Mouse (Mus musculus) forebrain, embryonic 11.5 days (tissue): ENCODE results near the gene 4930563M21Rik. TPM values are rescaled to one million over a fixed set of nuclear protein-coding genes. Genes with fewer than 3 reads are reported as not detected.

Experiments
- ATAC-seq: fragments of 200-750 bp; cut with Nextera tagmentation; replicated peaks from 2 replicates; pipeline ENCODE4 v1.8.0; 2017; ENCODE audit warnings: moderate TSS enrichment; ENCODE audit not compliant: low FRiP score
- DNase-seq: peaks from one replicate; pipeline ENCODE4 v3.0.0-alpha.2; 2017; ENCODE audit warnings: low spot score
- H3K27ac ChIP-seq: fragments of 300-500 bp; sonication (generic); 2 replicates; pipeline ENCODE4 v1.5.1; 2014; ENCODE audit warnings: low read depth, low read length
- H3K27me3 ChIP-seq: fragments of 300-500 bp; sonication (generic); 2 replicates; pipeline ENCODE4 v1.6.1; 2014; ENCODE audit warnings: mild to moderate bottlenecking, low read length, mixed read lengths; ENCODE audit not compliant: control insufficient read depth, insufficient read depth
- H3K36me3 ChIP-seq: fragments of 300-500 bp; sonication (generic); 2 replicates; pipeline ENCODE4 v1.6.1; 2014; ENCODE audit warnings: mild to moderate bottlenecking, low read length, moderate library complexity, mixed read lengths; ENCODE audit not compliant: control insufficient read depth, insufficient read depth
- H3K4me1 ChIP-seq: fragments of 300-500 bp; sonication (generic); replicated peaks from 2 replicates; pipeline ENCODE4 v1.6.1; 2014; ENCODE audit warnings: low read length, mixed read lengths; ENCODE audit not compliant: control insufficient read depth, insufficient read depth
- H3K4me2 ChIP-seq: fragments of 300-500 bp; sonication (generic); 2 replicates; pipeline ENCODE4 v1.6.1; 2014; ENCODE audit warnings: low read depth, mild to moderate bottlenecking, low read length, moderate library complexity, mixed read lengths; ENCODE audit not compliant: severe bottlenecking
- H3K4me3 ChIP-seq: fragments of 300-500 bp; sonication (generic); 2 replicates; pipeline ENCODE4 v1.5.1; 2014; ENCODE audit warnings: low read depth, low read length
- H3K9ac ChIP-seq: fragments of 300-500 bp; sonication (generic); 2 replicates; pipeline ENCODE4 v1.6.1; 2014; ENCODE audit warnings: low read length
- H3K9me3 ChIP-seq: fragments of 300-500 bp; sonication (generic); 2 replicates; pipeline ENCODE4 v1.6.1; 2016; ENCODE audit warnings: low read length, mixed read lengths; ENCODE audit not compliant: control insufficient read depth
- WGBS: fragments of 180-500 bp; shearing (Covaris S2); extraction: QIAGEN DNeasy Blood & Tissue Kit; methylation state at CpG from one replicate; pipeline ENCODE4 v1.1.7; 2014; 5-methylcytosine and 5-hydroxymethylcytosine counted together
- polyA plus RNA-seq: library from polyadenylated mRNA; unstranded; fragments of >200 nt; fragmentation: Nextera tagmentation; extraction: Ambion mirVana; gene quantifications from 2 replicates; pipeline ENCODE4 v1.2.1, GENCODE M21; 2014

The 4930563M21Rik gene
- polyA plus RNA-seq: not detected in 2 replicates

- Histone ChIP-seq H3K36me3 (no peaks in the 10 kb centered on the region), H3K4me2 (no peak within 1 kb of the TSS), H3K4me3 (no peak within 1 kb of the TSS), H3K4me1 (no peaks in the 10 kb centered on the region), H3K27me3 (no peaks in the 10 kb centered on the region), H3K27ac (no peak within 1 kb of the TSS), H3K9me3 (no peaks in the 10 kb centered on the region), H3K9ac (no peak within 1 kb of the TSS)
- DNase-seq (no peak), ATAC-seq (no peak)
- WGBS: 81% methylated on average over 4 of the region's 4 CpGs
Measured at GRCm38 (mm10) chr9:56010450-56010849, at the start of gene 4930563M21Rik. TSS of gene 4930563M21Rik (minus strand) at chr9:56010550.

DNA sequence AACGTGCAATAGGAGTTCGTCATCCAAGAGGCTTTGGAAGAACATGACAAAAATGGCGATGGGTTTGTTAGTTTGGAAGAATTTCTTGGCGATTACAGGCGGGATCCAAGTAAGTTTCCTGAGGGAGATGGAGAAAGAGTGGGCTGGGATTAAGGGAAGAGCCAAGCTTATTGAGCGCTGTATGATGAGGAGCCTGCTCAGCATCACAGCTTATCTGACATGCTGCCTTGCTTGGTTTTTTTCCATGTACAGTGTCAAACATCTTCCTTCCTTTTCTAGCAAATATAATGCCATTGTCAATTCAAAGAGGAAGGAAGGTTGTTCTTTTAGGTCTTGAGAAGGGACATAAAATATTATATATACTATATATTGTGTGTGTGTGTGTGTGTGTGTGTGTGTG lies 45.8 kb upstream of the 4930563M21Rik start:
- no peak overlapping the region for H3K4me3 ChIP-seq
- no peaks in the 10 kb centered on the region for H3K27me3 ChIP-seq
- no peak for ATAC-seq
- no peaks in the 10 kb centered on the region for H3K4me1 ChIP-seq
- H3K9me3 ChIP-seq: no peaks in the 10 kb centered on the region
- H3K27ac ChIP-seq: no peak overlapping the region
- peaks cover 11% of the 10 kb centered on the region; the same call in 1 of the 2 replicates for H3K36me3 ChIP-seq
- 96% methylated on average over 6 of the region's 6 CpGs for WGBS
- H3K4me2 ChIP-seq: no peak overlapping the region
- DNase-seq: no peak
- H3K9ac ChIP-seq: no peak overlapping the region

DNA sequence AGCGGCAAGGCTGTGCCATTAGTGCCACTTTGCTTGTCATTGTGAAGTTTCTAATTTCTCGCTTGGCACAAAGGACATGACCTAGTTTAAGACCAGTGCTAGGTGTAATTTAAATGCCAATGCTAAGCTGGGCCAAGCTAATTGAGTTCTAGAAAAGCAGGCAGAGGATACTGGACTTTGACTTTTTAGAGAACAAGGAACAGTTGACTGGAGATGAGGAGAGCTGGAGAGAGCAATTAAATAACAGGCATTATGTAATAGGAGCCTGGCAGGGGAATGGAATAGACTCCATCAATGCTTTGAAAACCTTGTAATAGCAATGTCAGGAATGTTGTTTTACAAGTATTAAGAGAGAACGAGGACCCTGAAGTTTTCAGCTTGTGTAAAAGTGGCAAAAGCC lies 43.4 kb upstream of the 4930563M21Rik start:
- Histone ChIP-seq H3K36me3 (peaks cover 7% of the 10 kb centered on the region; the same call in 1 of the 2 replicates), H3K4me1 (no peaks in the 10 kb centered on the region), H3K9me3 (no peaks in the 10 kb centered on the region), H3K4me2 (no peak overlapping the region), H3K9ac (no peak overlapping the region), H3K27ac (no peak overlapping the region), H3K27me3 (no peaks in the 10 kb centered on the region), H3K4me3 (no peak overlapping the region)
- DNase-seq: no peak
- no peak for ATAC-seq
- WGBS: 73% methylated on average over 3 of the region's 3 CpGs

DNA sequence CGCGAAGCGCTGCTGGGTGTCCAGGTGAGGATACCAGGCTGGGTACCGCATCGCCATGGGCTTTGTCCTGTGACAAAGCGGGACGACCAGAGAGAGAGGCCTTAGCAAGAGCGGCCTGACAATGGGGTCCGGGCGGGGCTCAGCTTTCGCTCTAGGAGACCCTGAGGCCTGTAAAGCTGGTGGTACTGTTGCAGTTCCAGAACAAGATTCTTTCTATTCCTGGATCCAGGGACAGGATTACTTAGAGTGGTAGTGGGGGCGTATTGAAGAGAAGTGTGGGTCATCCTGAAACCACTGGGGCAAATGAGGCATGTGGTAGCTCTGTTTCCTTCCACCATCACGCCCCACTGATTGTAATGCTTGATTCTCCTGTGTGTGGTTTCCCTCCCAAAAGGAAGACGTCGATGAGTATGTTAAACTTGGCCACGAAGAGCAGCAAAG lies 31.9 kb upstream of the 4930563M21Rik start:
- Histone ChIP-seq H3K27ac (peak overlapping the region; percentile 87), H3K4me2 (peak overlapping the region; percentile 54), H3K9me3 (no peaks in the 10 kb centered on the region), H3K36me3 (peaks cover 3% of the 10 kb centered on the region), H3K27me3 (no peaks in the 10 kb centered on the region), H3K4me1 (0 out of 2 replicates have a peak, but pooled peaks cover 2% of the 10 kb centered on the region), H3K9ac (peak overlapping the region; percentile 96), H3K4me3 (peak overlapping the region; percentile 77)
- peak; percentile 86 for ATAC-seq
- DNase-seq: no peak
- 2% methylated on average over 16 of the region's 16 CpGs for WGBS

GRCm38 (mm10) chr9:56041372-56042180 lies 31.2 kb upstream of the 4930563M21Rik start, which contains the start of gene Rcn2:
TSS of gene Rcn2 (plus strand) at chr9:56041845.
- WGBS: under 1% methylated on average over 47 of the region's 49 CpGs
- H3K4me3 ChIP-seq: peak within 1 kb of the TSS; percentile 77
- DNase-seq (peak; percentile 98), ATAC-seq (peak; percentile 100)
- H3K27me3 ChIP-seq: no peaks in the 10 kb centered on the region
- 0 out of 2 replicates have a peak, but pooled peaks cover 2% of the 10 kb centered on the region for H3K4me1 ChIP-seq
- H3K9me3 ChIP-seq: no peaks in the 10 kb centered on the region
- H3K36me3 ChIP-seq: peaks cover 3% of the 10 kb centered on the region
- peak within 1 kb of the TSS; percentile 96 for H3K9ac ChIP-seq
- peak within 1 kb of the TSS; percentile 87 for H3K27ac ChIP-seq
- H3K4me2 ChIP-seq: peak within 1 kb of the TSS; percentile 54

DNA sequence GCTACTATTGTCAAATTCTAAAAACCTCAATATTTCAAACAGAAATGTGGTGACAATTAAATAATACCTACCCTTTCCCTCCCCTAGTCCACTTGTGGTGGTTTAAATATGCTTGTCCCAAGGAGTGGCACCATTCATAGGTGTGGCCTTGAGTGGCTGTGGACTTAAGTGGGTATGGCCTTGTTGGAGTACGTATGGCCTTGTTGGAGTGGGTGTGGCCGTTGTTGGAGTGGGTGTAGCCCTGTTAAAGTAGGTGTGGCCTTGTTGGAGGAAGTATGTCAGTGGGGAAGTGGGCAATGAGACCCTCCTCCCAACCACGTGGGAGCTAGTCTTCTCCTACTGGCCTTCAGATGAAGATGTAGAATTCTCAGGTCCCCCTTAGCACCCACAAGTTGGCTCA lies 21.9 kb upstream of the 4930563M21Rik start:
- Histone ChIP-seq H3K4me2 (no peak overlapping the region), H3K9me3 (no peaks in the 10 kb centered on the region), H3K4me3 (no peak overlapping the region), H3K4me1 (no peaks in the 10 kb centered on the region), H3K36me3 (no peaks in the 10 kb centered on the region), H3K9ac (no peak overlapping the region), H3K27me3 (no peaks in the 10 kb centered on the region), H3K27ac (no peak overlapping the region)
- 69% methylated on average over 3 of the region's 3 CpGs for WGBS
- ATAC-seq (no peak), DNase-seq (no peak)

GRCm38 (mm10) chr9:56027292-56027691 lies 16.9 kb upstream of the 4930563M21Rik start:
- WGBS: 92% methylated on average over 16 of the region's 16 CpGs
- H3K9ac ChIP-seq: no peak overlapping the region
- no peak for ATAC-seq

DNA sequence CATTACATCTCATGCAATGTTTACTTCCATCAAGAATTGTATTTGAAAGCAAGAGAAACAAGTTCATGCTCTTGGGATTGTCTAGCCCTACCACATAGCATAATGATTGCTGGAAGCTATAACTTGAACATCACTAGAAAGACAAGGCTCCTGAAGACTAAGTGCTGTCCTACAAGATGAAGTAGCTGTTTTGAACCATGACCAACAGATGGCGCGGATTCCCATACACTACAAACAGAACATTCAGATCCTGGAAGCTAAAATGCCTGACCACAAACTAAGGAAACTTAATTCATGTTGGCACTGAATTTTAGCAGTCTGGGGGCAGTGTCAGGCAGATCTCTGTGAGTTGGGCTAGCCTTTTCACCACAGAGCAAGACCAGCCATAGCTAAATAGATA lies 14.4 kb upstream of the 4930563M21Rik start:
- 56% methylated on average over 2 of the region's 2 CpGs for WGBS
- ATAC-seq (no peak), DNase-seq (no peak)
- H3K4me2 ChIP-seq: no peak overlapping the region
- no peaks in the 10 kb centered on the region for H3K27me3 ChIP-seq
- no peak overlapping the region for H3K4me3 ChIP-seq
- no peaks in the 10 kb centered on the region for H3K36me3 ChIP-seq
- H3K4me1 ChIP-seq: no peaks in the 10 kb centered on the region
- no peaks in the 10 kb centered on the region for H3K9me3 ChIP-seq
- no peak overlapping the region for H3K9ac ChIP-seq
- no peak overlapping the region for H3K27ac ChIP-seq

More at GRCm38 (mm10) chr9:56027292-56027691, 16.9 kb upstream of the 4930563M21Rik start:
- Histone ChIP-seq H3K4me1 (no peaks in the 10 kb centered on the region), H3K27ac (no peak overlapping the region), H3K36me3 (no peaks in the 10 kb centered on the region), H3K4me3 (no peak overlapping the region), H3K27me3 (no peaks in the 10 kb centered on the region), H3K4me2 (no peak overlapping the region), H3K9me3 (no peaks in the 10 kb centered on the region)
- DNase-seq: no peak
